Mouse (Mus musculus) lung, postnatal 0 days (tissue): ENCODE data around the gene Calm3. TPM values are rescaled to one million over a fixed set of nuclear protein-coding genes. Genes with fewer than 3 reads are reported as not detected.
A peak's percentile ranks its signal among the peaks of the same experiment; 100 is the strongest.

Source experiments
- ATAC-seq: fragments of 200-750 bp; cut with Nextera tagmentation; 2 replicates; pipeline ENCODE4 v1.8.0; 2017; ENCODE audit warnings: moderate library complexity
- DNase-seq: peaks from one replicate; pipeline ENCODE4 v3.0.0-alpha.2; 2016; ENCODE audit warnings: low spot score
- H3K27ac ChIP-seq: fragments of 300-500 bp; sonication (generic); 2 replicates; pipeline ENCODE4 v1.5.1; 2014; ENCODE audit warnings: antibody characterized with exemption, mild to moderate bottlenecking, low read length, mixed read lengths
- H3K27me3 ChIP-seq: fragments of 300-500 bp; sonication (generic); replicated peaks from 2 replicates; pipeline ENCODE4 v1.6.1; 2014; ENCODE audit warnings: low read length, mixed read lengths; ENCODE audit not compliant: insufficient read depth
- H3K36me3 ChIP-seq: fragments of 300-500 bp; sonication (generic); 2 replicates; pipeline ENCODE4 v1.6.1; 2014; ENCODE audit warnings: low read length, mixed read lengths; ENCODE audit not compliant: insufficient read depth
- H3K4me1 ChIP-seq: fragments of 300-500 bp; sonication (generic); 2 replicates; pipeline ENCODE4 v1.6.1; 2014; ENCODE audit warnings: antibody characterized with exemption, low read depth, low read length, mixed read lengths; ENCODE audit not compliant: insufficient read depth
- H3K4me2 ChIP-seq: fragments of 300-500 bp; sonication (generic); replicated peaks from 2 replicates; pipeline ENCODE4 v1.6.1; 2014; ENCODE audit warnings: low read depth, mild to moderate bottlenecking, low read length, moderate library complexity, mixed read lengths
- H3K4me3 ChIP-seq: fragments of 300-500 bp; sonication (generic); 2 replicates; pipeline ENCODE4 v1.5.1; 2014; ENCODE audit warnings: low read depth, low read length
- H3K9ac ChIP-seq: fragments of 300-500 bp; sonication (generic); replicated peaks from 2 replicates; pipeline ENCODE4 v1.6.1; 2014; ENCODE audit warnings: low read depth, mild to moderate bottlenecking
- H3K9me3 ChIP-seq: fragments of 300-500 bp; sonication (generic); 2 replicates; pipeline ENCODE4 v1.6.1; 2016; ENCODE audit warnings: low read length, mixed read lengths
- CTCF ChIP-seq: IDR thresholded peaks from 2 replicates; pipeline ENCODE4 v1.5.1; 2016; ENCODE audit warnings: antibody characterized with exemption, mild to moderate bottlenecking
- EP300 ChIP-seq: IDR thresholded peaks from 2 replicates; pipeline ENCODE4 v1.6.1; 2016; ENCODE audit warnings: antibody characterized with exemption, mild to moderate bottlenecking, control low read depth
- WGBS: fragments of 180-500 bp; shearing (Covaris S2); extraction: QIAGEN DNeasy Blood & Tissue Kit; methylation state at CpG from one replicate; pipeline ENCODE4 v1.1.7; 2014; 5-methylcytosine and 5-hydroxymethylcytosine counted together
- polyA plus RNA-seq: library from polyadenylated mRNA; unstranded; fragments of >200 nt; fragmentation: Nextera tagmentation; extraction: Ambion mirVana; gene quantifications from 2 replicates; pipeline ENCODE4 v1.2.1, GENCODE M21; 2015

Gene Calm3
- polyA plus RNA-seq, 1 experiment from 2014 or later, result 63.6 TPM

GRCm38 (mm10) chr7:16879796-16880547, 43.9 kb downstream of the Calm3 start:
- Histone ChIP-seq H3K9me3 (no peaks in the 10 kb centered on the region), H3K4me1 (no peaks in the 10 kb centered on the region), H3K9ac (no peak overlapping the region), H3K4me3 (no peak overlapping the region), H3K4me2 (no peak overlapping the region), H3K27ac (no peak overlapping the region; the same call in 1 of the 2 replicates), H3K27me3 (peaks cover 6% of the 10 kb centered on the region; the same call in 1 of the 2 replicates), H3K36me3 (no peaks in the 10 kb centered on the region)
- ATAC-seq, result peak; percentile 34; the same call in 1 of the 2 replicates
- TF ChIP-seq CTCF (no peak), EP300 (no peak)
- peak; percentile 42 for DNase-seq
- 35% methylated on average over 8 of the region's 9 CpGs for WGBS

- WGBS, result 55% methylated on average over 3 of the region's 3 CpGs
- peak; percentile 42 for DNase-seq
Measured at GRCm38 (mm10) chr7:16877717-16878116, 46.2 kb downstream of the Calm3 start.

GRCm38 (mm10) chr7:16876608-16877007, 47.3 kb downstream of the Calm3 start:
- TF ChIP-seq CTCF (no peak), EP300 (no peak)
- Histone ChIP-seq H3K4me3 (peak overlapping the region; percentile 61), H3K4me1 (no peaks in the 10 kb centered on the region), H3K27ac (peak overlapping the region; percentile 29; the same call in 1 of the 2 replicates), H3K4me2 (peak overlapping the region; percentile 90; the same call in 1 of the 2 replicates), H3K36me3 (no peaks in the 10 kb centered on the region), H3K27me3 (0 out of 2 replicates have a peak, but pooled peaks cover 6% of the 10 kb centered on the region), H3K9ac (no peak overlapping the region), H3K9me3 (no peaks in the 10 kb centered on the region)
- DNase-seq (no peak), ATAC-seq (no peak)
- 16% methylated on average over 12 of the region's 13 CpGs for WGBS

More at GRCm38 (mm10) chr7:16877717-16878116, 46.2 kb downstream of the Calm3 start:
- Histone ChIP-seq H3K9me3 (no peaks in the 10 kb centered on the region), H3K9ac (no peak overlapping the region), H3K4me3 (no peak overlapping the region), H3K36me3 (no peaks in the 10 kb centered on the region), H3K4me2 (no peak overlapping the region), H3K4me1 (no peaks in the 10 kb centered on the region), H3K27ac (no peak overlapping the region), H3K27me3 (0 out of 2 replicates have a peak, but pooled peaks cover 6% of the 10 kb centered on the region)
- ATAC-seq, result no peak
- TF ChIP-seq EP300, result no peak
- no peak for TF ChIP-seq CTCF

- peak overlapping the region; percentile 90 for H3K4me2 ChIP-seq
- no peak for TF ChIP-seq EP300
- no peak for TF ChIP-seq CTCF
- 15% methylated on average over 11 of the region's 11 CpGs for WGBS
- DNase-seq (no peak), ATAC-seq (no peak)
- H3K36me3 ChIP-seq, result no peaks in the 10 kb centered on the region
- H3K27ac ChIP-seq, result 0 out of 2 replicates have a peak overlapping the region, but pooled peaks have one; percentile 66
- 0 out of 2 replicates have a peak, but pooled peaks cover 6% of the 10 kb centered on the region for H3K27me3 ChIP-seq
- no peaks in the 10 kb centered on the region for H3K4me1 ChIP-seq
- peak overlapping the region; percentile 61 for H3K4me3 ChIP-seq
- no peaks in the 10 kb centered on the region for H3K9me3 ChIP-seq
- H3K9ac ChIP-seq, result peak overlapping the region; percentile 34; the same call in 1 of the 2 replicates
Measured at GRCm38 (mm10) chr7:16876006-16876405, 47.9 kb downstream of the Calm3 start.

GRCm38 (mm10) chr7:16875326-16875725, 48.6 kb downstream of the Calm3 start:
- 4% methylated on average over 32 of the region's 42 CpGs for WGBS
- ATAC-seq, result peak; percentile 18; the same call in 1 of the 2 replicates

GRCm38 (mm10) chr7:16875310-16875325, 48.8 kb downstream of the Calm3 start, which contains the start of gene Dact3:
TSS of gene Dact3 (plus strand) at chr7:16875317.
- no peaks in the 10 kb centered on the region for H3K4me1 ChIP-seq
- H3K4me2 ChIP-seq, result peak within 1 kb of the TSS; percentile 90
- no peaks in the 10 kb centered on the region for H3K36me3 ChIP-seq
- H3K27me3 ChIP-seq, result 0 out of 2 replicates have a peak, but pooled peaks cover 6% of the 10 kb centered on the region
- ATAC-seq, result no peak
- TF ChIP-seq CTCF (no peak), EP300 (no peak)
- H3K9me3 ChIP-seq, result no peaks in the 10 kb centered on the region
- no peak for DNase-seq
- peak within 1 kb of the TSS; percentile 61 for H3K4me3 ChIP-seq
- WGBS, result 0% methylated on average over 1 of the region's 1 CpGs
- H3K27ac ChIP-seq, result peak within 1 kb of the TSS; percentile 84
- peak within 1 kb of the TSS; percentile 34; the same call in 1 of the 2 replicates for H3K9ac ChIP-seq

More at GRCm38 (mm10) chr7:16875326-16875725, 48.6 kb downstream of the Calm3 start:
- peak overlapping the region; percentile 66; the same call in 1 of the 2 replicates for H3K27ac ChIP-seq
- peak overlapping the region; percentile 61 for H3K4me3 ChIP-seq
- TF ChIP-seq CTCF (no peak), EP300 (no peak)
- peak overlapping the region; percentile 34; the same call in 1 of the 2 replicates for H3K9ac ChIP-seq
- 0 out of 2 replicates have a peak, but pooled peaks cover 6% of the 10 kb centered on the region for H3K27me3 ChIP-seq
- no peaks in the 10 kb centered on the region for H3K4me1 ChIP-seq
- peak overlapping the region; percentile 90 for H3K4me2 ChIP-seq
- no peak for DNase-seq
- no peaks in the 10 kb centered on the region for H3K36me3 ChIP-seq
- H3K9me3 ChIP-seq, result no peaks in the 10 kb centered on the region
